Mouse (Mus musculus) lung, embryonic 15.5 days (tissue): Measurements from ENCODE around the gene Uaca. TPM values are rescaled to one million over a fixed set of nuclear protein-coding genes. Genes with fewer than 3 reads are reported as not detected.

ENCODE experiments used
- ATAC-seq: fragments of 200-750 bp; cut with Nextera tagmentation; 2 replicates; pipeline ENCODE4 v1.8.0; 2017; ENCODE audit warnings: moderate number of reproducible peaks, borderline replicate concordance; ENCODE audit not compliant: low FRiP score, low TSS enrichment; ENCODE audit errors: extremely low read depth
- H3K27ac ChIP-seq: fragments of 300-500 bp; sonication (generic); 2 replicates; pipeline ENCODE4 v1.5.1; 2015; ENCODE audit warnings: moderate library complexity, mild to moderate bottlenecking, inconsistent platforms
- H3K27me3 ChIP-seq: fragments of 300-500 bp; sonication (generic); 2 replicates; pipeline ENCODE4 v1.6.1; 2015; ENCODE audit warnings: inconsistent platforms
- H3K36me3 ChIP-seq: fragments of 300-500 bp; sonication (generic); 2 replicates; pipeline ENCODE4 v1.6.1; 2015; ENCODE audit warnings: inconsistent platforms
- H3K4me1 ChIP-seq: fragments of 300-500 bp; sonication (generic); 2 replicates; pipeline ENCODE4 v1.6.1; 2015; ENCODE audit warnings: inconsistent platforms
- H3K4me2 ChIP-seq: fragments of 300-500 bp; sonication (generic); 2 replicates; pipeline ENCODE4 v1.6.1; 2015; ENCODE audit warnings: inconsistent platforms, mild to moderate bottlenecking, moderate library complexity
- H3K4me3 ChIP-seq: fragments of 300-500 bp; sonication (generic); 2 replicates; pipeline ENCODE4 v1.5.1; 2015; ENCODE audit warnings: mild to moderate bottlenecking, inconsistent platforms
- H3K9ac ChIP-seq: fragments of 300-500 bp; sonication (generic); 2 replicates; pipeline ENCODE4 v1.6.1; 2015; ENCODE audit warnings: inconsistent platforms
- H3K9me3 ChIP-seq: fragments of 300-500 bp; sonication (generic); 2 replicates; pipeline ENCODE4 v1.6.1; 2016; ENCODE audit warnings: inconsistent platforms
- WGBS: fragments of 180-500 bp; shearing (Covaris S2); methylation state at CpG from one replicate; pipeline ENCODE4 v1.1.7; 2015; 5-methylcytosine and 5-hydroxymethylcytosine counted together
- polyA plus RNA-seq: library from polyadenylated mRNA; unstranded; fragments of >200 nt; fragmentation: Nextera tagmentation; extraction: Ambion mirVana; gene quantifications from 2 replicates; pipeline ENCODE4 v1.2.1, GENCODE M21; 2015

Uaca gene
- polyA plus RNA-seq, 1 experiment from 2014 or later, result 34.9 TPM

GRCm38 (mm10) chr9:60895486-60896110 lies 101.3 kb downstream of the Uaca start:
- Histone ChIP-seq H3K27ac (no peak overlapping the region), H3K27me3 (peaks cover 6% of the 10 kb centered on the region; the same call in 1 of the 2 replicates), H3K9ac (no peak overlapping the region), H3K9me3 (no peaks in the 10 kb centered on the region), H3K36me3 (no peaks in the 10 kb centered on the region), H3K4me1 (peaks cover 18% of the 10 kb centered on the region), H3K4me3 (no peak overlapping the region), H3K4me2 (no peak overlapping the region)
- WGBS, result 54% methylated on average over 8 of the region's 8 CpGs
- 0 out of 2 replicates have a peak, but pooled peaks have one; percentile 58 for ATAC-seq

- no peak overlapping the region for H3K4me2 ChIP-seq
- no peaks in the 10 kb centered on the region for H3K9me3 ChIP-seq
- no peak overlapping the region for H3K27ac ChIP-seq
- no peak overlapping the region for H3K9ac ChIP-seq
- peaks cover 22% of the 10 kb centered on the region for H3K4me1 ChIP-seq
- 79% methylated on average over 5 of the region's 5 CpGs for WGBS
- H3K27me3 ChIP-seq, result peaks cover 6% of the 10 kb centered on the region; the same call in 1 of the 2 replicates
- H3K36me3 ChIP-seq, result no peaks in the 10 kb centered on the region
- no peak overlapping the region for H3K4me3 ChIP-seq
- no peak for ATAC-seq
These were observed 104.1 kb downstream of the Uaca start for GRCm38 (mm10) chr9:60898291-60899020.

GRCm38 (mm10) chr9:60899201-60899600 lies 104.9 kb downstream of the Uaca start:
- 0 out of 2 replicates have a peak overlapping the region, but pooled peaks have one; percentile 1 for H3K27ac ChIP-seq
- 62% methylated on average over 4 of the region's 4 CpGs for WGBS
- H3K9ac ChIP-seq, result no peak overlapping the region

GRCm38 (mm10) chr9:60899797-60900459 lies 105.6 kb downstream of the Uaca start:
- H3K27me3 ChIP-seq, result 0 out of 2 replicates have a peak, but pooled peaks cover 3% of the 10 kb centered on the region
- H3K36me3 ChIP-seq, result no peaks in the 10 kb centered on the region
- H3K27ac ChIP-seq, result 0 out of 2 replicates have a peak overlapping the region, but pooled peaks have one; percentile 1
- H3K9me3 ChIP-seq, result no peaks in the 10 kb centered on the region
- WGBS, result 50% methylated on average over 3 of the region's 3 CpGs
- no peak overlapping the region for H3K9ac ChIP-seq
- no peak overlapping the region for H3K4me2 ChIP-seq
- ATAC-seq, result no peak
- no peak overlapping the region for H3K4me3 ChIP-seq
- H3K4me1 ChIP-seq, result peaks cover 22% of the 10 kb centered on the region

More at GRCm38 (mm10) chr9:60899201-60899600, 104.9 kb downstream of the Uaca start:
- Histone ChIP-seq H3K4me2 (no peak overlapping the region), H3K9me3 (no peaks in the 10 kb centered on the region), H3K4me3 (no peak overlapping the region), H3K36me3 (no peaks in the 10 kb centered on the region), H3K27me3 (peaks cover 6% of the 10 kb centered on the region; the same call in 1 of the 2 replicates), H3K4me1 (peaks cover 22% of the 10 kb centered on the region)
- no peak for ATAC-seq

GRCm38 (mm10) chr9:60912266-60912665 lies 117.9 kb downstream of the Uaca start:
- Histone ChIP-seq H3K9me3 (no peaks in the 10 kb centered on the region), H3K4me1 (no peaks in the 10 kb centered on the region), H3K36me3 (no peaks in the 10 kb centered on the region), H3K27me3 (no peaks in the 10 kb centered on the region), H3K27ac (no peak overlapping the region), H3K9ac (no peak overlapping the region), H3K4me2 (no peak overlapping the region), H3K4me3 (no peak overlapping the region)
- no peak for ATAC-seq
- WGBS, result 69% methylated on average over 1 of the region's 1 CpGs

- Histone ChIP-seq H3K4me3 (no peak overlapping the region), H3K27ac (no peak overlapping the region), H3K27me3 (no peaks in the 10 kb centered on the region), H3K36me3 (no peaks in the 10 kb centered on the region), H3K4me2 (no peak overlapping the region), H3K9me3 (no peaks in the 10 kb centered on the region), H3K9ac (no peak overlapping the region), H3K4me1 (no peaks in the 10 kb centered on the region)
- no peak for ATAC-seq
- WGBS, result 66% methylated on average over 3 of the region's 3 CpGs
These were observed 119.3 kb downstream of the Uaca start for GRCm38 (mm10) chr9:60913626-60914025.

GRCm38 (mm10) chr9:60919936-60920672 lies 125.8 kb downstream of the Uaca start:
- Histone ChIP-seq H3K4me1 (peaks cover 22% of the 10 kb centered on the region), H3K4me2 (no peak overlapping the region), H3K36me3 (no peaks in the 10 kb centered on the region), H3K27ac (peak overlapping the region; percentile 56), H3K4me3 (no peak overlapping the region), H3K9ac (no peak overlapping the region), H3K27me3 (no peaks in the 10 kb centered on the region), H3K9me3 (no peaks in the 10 kb centered on the region)
- no peak for ATAC-seq
- 25% methylated on average over 8 of the region's 8 CpGs for WGBS

GRCm38 (mm10) chr9:60920673-60921062 lies 126.3 kb downstream of the Uaca start:
- H3K4me2 ChIP-seq, result no peak overlapping the region

GRCm38 (mm10) chr9:60921287-60921686 lies 126.9 kb downstream of the Uaca start:
- Histone ChIP-seq H3K4me1 (peaks cover 28% of the 10 kb centered on the region), H3K27ac (no peak overlapping the region), H3K9me3 (no peaks in the 10 kb centered on the region), H3K4me3 (no peak overlapping the region), H3K36me3 (no peaks in the 10 kb centered on the region), H3K27me3 (no peaks in the 10 kb centered on the region), H3K4me2 (no peak overlapping the region), H3K9ac (no peak overlapping the region)
- ATAC-seq, result no peak
- 67% methylated on average over 4 of the region's 4 CpGs for WGBS

More at GRCm38 (mm10) chr9:60920673-60921062, 126.3 kb downstream of the Uaca start:
- WGBS, result 16% methylated on average over 10 of the region's 10 CpGs
- no peak; the same call in 1 of the 2 replicates for ATAC-seq
- Histone ChIP-seq H3K4me3 (no peak overlapping the region), H3K36me3 (no peaks in the 10 kb centered on the region), H3K27ac (peak overlapping the region; percentile 56), H3K9me3 (no peaks in the 10 kb centered on the region), H3K27me3 (no peaks in the 10 kb centered on the region), H3K9ac (no peak overlapping the region), H3K4me1 (peaks cover 22% of the 10 kb centered on the region)

- Histone ChIP-seq H3K27ac (no peak overlapping the region), H3K9ac (no peak overlapping the region), H3K4me2 (no peak overlapping the region), H3K27me3 (no peaks in the 10 kb centered on the region), H3K4me3 (no peak overlapping the region), H3K9me3 (no peaks in the 10 kb centered on the region), H3K4me1 (peaks cover 30% of the 10 kb centered on the region), H3K36me3 (no peaks in the 10 kb centered on the region)
- no peak for ATAC-seq
- WGBS, result 78% methylated on average over 5 of the region's 5 CpGs
These were observed 127.5 kb downstream of the Uaca start for GRCm38 (mm10) chr9:60921831-60922230.

GRCm38 (mm10) chr9:60926301-60926700 lies 132.0 kb downstream of the Uaca start:
- no peaks in the 10 kb centered on the region for H3K9me3 ChIP-seq
- H3K36me3 ChIP-seq, result no peaks in the 10 kb centered on the region
- H3K4me3 ChIP-seq, result no peak overlapping the region
- H3K4me1 ChIP-seq, result peaks cover 12% of the 10 kb centered on the region
- no peaks in the 10 kb centered on the region for H3K27me3 ChIP-seq
- no peak overlapping the region for H3K9ac ChIP-seq
- ATAC-seq, result no peak
- 51% methylated on average over 9 of the region's 9 CpGs for WGBS
- no peak overlapping the region for H3K4me2 ChIP-seq
- H3K27ac ChIP-seq, result no peak overlapping the region
